Mouse (Mus musculus) testis, adult 2 months (tissue): ENCODE data around the gene Gfm2.

Experiments used
- CTCF ChIP-seq: fragments of 200-500 bp; IDR thresholded peaks from 2 replicates; pipeline ENCODE4 v1.5.1; 2012; ENCODE audit warnings: low read depth, mild to moderate bottlenecking, inconsistent platforms, low read length, moderate library complexity; ENCODE audit not compliant: control insufficient read depth, insufficient read depth, insufficient replicate concordance
- POLR2A ChIP-seq: fragments of 200-500 bp; IDR thresholded peaks from 2 replicates; pipeline ENCODE4 v1.6.1; 2012; ENCODE audit warnings: low read depth, mild to moderate bottlenecking, inconsistent platforms, low read length, moderate library complexity; ENCODE audit not compliant: control insufficient read depth

DNA sequence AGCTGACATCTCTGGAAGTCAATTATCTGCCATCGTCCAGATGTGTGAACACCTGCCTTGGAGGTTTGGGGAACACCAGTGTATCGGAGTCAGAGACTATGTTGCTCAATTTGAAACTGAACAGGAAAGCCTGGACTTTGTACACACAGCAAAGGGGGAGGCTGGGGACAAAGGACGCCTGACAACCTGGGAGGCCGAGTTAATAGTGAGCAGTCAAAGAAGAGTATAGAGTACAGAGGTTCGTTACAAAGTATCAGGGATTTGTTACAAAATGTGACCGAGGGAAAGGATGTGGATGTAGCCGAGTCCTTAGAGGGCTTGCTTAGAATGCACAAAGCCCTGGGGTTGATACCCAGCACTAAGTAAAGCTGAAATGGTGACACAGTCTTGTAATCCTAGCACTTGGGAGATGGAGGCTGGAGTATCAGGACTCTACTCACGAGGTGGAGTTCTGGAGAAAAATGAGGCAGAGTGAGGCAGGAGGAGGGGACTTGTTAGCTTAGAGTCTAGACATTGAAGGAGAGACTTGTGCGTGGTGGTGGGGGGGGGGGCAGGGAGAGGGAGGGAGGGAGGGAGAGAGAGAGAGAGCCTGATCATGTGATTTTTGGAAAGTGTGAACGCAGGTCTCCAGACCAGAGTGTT lies 86.7 kb downstream of the Gfm2 start:
- TF ChIP-seq POLR2A (no peak), CTCF (no peak)
